Mouse (Mus musculus): ENCODE measurements around the gene Glycam1. TPM values are rescaled to one million over a fixed set of nuclear protein-coding genes. Genes with fewer than 3 reads are reported as not detected.
"Not testable (repeated sequence)": the region's sequence is repeated elsewhere in the genome, so short reads cannot be mapped to it uniquely, and the experiment has no call there.

Glycam1 gene
- not detected for total RNA-seq (2021)

GRCm38 (mm10) chr15:103564981-103565380, at the start of gene Glycam1:
Gene Glycam1, minus strand, starts transcription at chr15:103565081.
- intact Hi-C loops (cut with DNase I): no loop called here
- no peak for DNase-seq (ENCODE audit: low spot score)

GRCm38 (mm10) chr15:103604481-103604880, 39.6 kb upstream of the Glycam1 start:
- intact Hi-C loops (cut with DNase I): no loop called here
- no peak for DNase-seq (ENCODE audit: low spot score)

DNA sequence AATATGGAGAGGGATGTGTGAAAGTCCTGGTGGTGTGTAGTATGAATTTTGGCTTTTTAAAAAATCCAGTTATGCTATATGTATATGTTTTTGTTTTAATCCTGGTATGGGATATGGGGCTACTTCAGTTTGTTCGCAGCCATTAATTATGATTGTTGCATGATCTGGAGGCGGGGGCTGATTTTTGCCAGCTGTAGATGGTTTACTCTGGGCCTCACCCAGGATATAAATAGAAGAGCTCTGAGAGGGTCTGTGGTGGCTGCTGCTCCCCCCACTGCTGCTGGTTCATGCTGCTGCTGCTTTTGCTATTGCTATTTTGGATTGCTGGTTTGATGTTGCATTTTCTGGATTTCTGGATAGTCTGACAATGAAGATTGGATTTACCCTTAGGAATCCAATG, 25.9 kb upstream of the Glycam1 start:
- intact Hi-C loops (cut with DNase I): no loop called here
- no peak for DNase-seq (ENCODE audit: low spot score)

- intact Hi-C loops (cut with DNase I); DNase-seq (ENCODE audit: low spot score): not testable (repeated sequence)
These were observed 22.9 kb upstream of the Glycam1 start for GRCm38 (mm10) chr15:103587752-103588151.

DNA sequence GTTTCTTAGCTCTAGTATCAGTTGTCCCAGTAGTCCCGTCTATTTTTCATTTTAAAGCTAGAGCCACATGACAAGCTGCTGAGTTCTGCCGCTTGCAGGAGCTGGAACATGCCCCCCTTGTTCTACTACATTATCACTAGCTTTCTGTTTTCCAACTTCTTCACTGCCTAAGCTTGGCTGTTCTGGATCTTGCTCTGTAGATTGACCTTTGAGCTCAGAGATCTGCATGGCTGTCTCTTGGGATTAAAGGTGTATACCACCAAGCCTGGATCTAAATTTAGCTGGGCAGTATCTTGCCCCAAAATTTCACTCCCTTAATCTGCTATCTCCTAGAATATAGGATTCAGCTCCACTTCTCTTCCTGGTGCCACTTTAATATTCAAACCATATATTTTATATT, 21.0 kb upstream of the Glycam1 start:
- DNase-seq (ENCODE audit: low spot score): no peak
- intact Hi-C loops (cut with DNase I): no loop called here

DNA sequence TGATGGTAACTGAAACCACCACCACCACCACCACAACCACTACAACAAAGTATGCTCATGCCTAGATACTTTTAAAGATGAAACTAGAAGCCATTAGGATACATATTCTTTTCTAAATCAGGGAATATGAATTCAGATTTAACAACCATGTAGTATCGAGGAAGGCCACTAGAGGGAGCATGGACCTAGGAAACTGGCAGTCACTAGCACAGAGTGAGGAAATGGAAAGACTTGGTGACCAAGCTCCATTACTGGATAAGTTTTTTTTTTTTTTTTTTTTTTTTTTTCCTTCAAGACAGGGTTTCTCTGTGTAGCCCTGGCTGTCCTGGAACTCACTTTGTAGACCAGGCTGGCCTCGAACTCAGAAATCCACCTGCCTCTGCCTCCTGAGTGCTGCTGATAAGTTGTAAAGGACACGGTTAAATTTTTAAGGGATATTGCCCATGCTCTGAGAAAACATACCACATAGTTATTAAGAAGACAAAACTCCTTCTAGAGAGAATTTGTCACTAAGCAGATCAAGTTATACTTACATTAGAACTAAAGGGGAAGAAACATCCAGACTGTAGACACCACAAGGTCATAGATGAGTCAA, 12.7 kb downstream of the Glycam1 start:
- intact Hi-C loops (cut with DNase I): no loop called here
- no peak for DNase-seq (ENCODE audit: low spot score)

GRCm38 (mm10) chr15:103551053-103551452, 13.8 kb downstream of the Glycam1 start:
- intact Hi-C loops (cut with DNase I): no loop called here
- DNase-seq (ENCODE audit: low spot score): no peak

DNA sequence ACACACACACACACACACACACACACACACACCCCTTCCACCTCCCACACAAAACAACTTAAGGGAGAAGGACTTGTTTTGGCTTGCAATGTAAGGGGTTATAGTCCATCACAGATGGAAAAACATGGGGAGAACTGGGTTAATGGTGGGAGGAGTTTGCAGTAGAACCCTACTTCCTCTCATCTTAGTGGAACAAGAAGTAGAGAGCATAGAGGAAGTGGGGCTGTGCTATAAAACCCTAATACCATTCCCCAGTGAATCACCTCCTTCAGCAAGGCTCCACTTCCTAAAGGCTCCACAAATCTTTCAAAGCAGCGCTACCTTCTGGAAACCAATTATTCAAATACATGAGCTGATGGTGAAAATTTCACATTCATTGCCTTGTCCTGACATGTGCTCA, 15.4 kb downstream of the Glycam1 start:
- no peak for DNase-seq (ENCODE audit: low spot score)
- intact Hi-C loops (cut with DNase I): no loop called here

DNA sequence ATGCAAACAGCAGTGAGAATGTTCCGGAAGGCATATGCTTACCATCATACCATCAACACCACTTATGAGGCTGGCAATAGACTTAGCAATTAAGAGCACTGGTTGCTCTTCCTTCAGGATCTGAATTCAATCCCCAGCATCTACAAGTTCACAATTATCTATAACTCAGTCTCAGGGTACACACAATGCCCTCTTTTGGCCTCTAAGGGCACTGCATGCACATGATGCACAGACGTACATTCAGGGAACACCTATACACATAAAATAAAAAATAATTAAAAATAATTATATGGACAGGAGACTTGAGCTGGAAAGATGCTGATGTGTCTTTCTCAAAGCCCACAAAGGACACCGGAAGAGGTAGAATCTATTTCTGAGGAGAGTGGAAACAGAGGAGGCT, 16.9 kb downstream of the Glycam1 start:
- intact Hi-C loops (cut with DNase I): no loop called here
- DNase-seq (ENCODE audit: low spot score): no peak

GRCm38 (mm10) chr15:103542526-103542925, 22.4 kb downstream of the Glycam1 start:
- no peak for DNase-seq (ENCODE audit: low spot score)
- intact Hi-C loops (cut with DNase I): no loop called here

DNA sequence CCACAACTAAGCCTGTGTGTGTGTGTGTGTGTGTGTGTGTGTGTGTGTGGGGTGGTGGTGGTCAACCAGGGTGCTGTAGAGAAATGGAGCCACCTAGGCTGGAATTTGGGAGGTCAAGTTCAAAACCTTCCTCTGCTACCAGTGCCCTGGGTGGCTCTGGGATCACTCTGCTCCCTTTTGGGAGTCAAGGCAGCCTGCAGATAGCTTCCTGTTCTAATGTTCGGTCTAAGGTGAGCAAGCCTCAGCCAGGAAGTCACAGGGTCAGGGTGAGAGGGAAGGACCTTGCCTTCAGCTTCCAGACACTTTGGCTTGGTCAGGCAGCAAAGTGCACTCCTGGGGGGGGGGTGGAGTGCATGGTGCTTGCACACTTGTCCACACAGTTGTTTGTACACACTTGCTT, 24.2 kb downstream of the Glycam1 start:
- intact Hi-C loops (cut with DNase I): no loop called here
- no peak for DNase-seq (ENCODE audit: low spot score)

- intact Hi-C loops (cut with DNase I): no loop called here
- no peak for DNase-seq (ENCODE audit: low spot score)
These were observed 25.6 kb downstream of the Glycam1 start for GRCm38 (mm10) chr15:103539259-103539658.

DNA sequence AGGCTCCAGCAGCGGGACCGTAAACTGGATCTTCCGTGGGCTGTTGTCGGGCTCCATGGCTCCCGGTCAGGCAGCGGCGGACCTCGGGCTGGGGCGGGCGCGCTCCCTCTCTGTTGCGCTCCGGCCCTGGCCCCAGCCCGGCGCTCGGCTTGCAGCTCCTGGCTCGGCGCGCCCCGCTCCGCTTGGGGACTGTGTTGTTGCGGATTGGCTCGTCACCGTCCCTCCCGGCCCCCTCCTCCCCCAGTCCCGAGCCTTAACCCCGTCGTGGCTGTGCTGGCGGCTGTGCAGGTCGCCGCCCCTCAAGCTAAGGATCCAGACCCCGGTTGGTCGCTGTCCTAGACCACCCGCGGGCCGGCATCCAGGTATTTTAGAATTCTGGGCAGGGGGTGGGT, 27.1 kb downstream of the Glycam1 start, which contains the start of gene Ppp1r1a:
Gene Ppp1r1a, minus strand, starts transcription at position 182 of the 392 bp plus-strand sequence.
- DNase-seq (ENCODE audit: low spot score): no peak

DNA sequence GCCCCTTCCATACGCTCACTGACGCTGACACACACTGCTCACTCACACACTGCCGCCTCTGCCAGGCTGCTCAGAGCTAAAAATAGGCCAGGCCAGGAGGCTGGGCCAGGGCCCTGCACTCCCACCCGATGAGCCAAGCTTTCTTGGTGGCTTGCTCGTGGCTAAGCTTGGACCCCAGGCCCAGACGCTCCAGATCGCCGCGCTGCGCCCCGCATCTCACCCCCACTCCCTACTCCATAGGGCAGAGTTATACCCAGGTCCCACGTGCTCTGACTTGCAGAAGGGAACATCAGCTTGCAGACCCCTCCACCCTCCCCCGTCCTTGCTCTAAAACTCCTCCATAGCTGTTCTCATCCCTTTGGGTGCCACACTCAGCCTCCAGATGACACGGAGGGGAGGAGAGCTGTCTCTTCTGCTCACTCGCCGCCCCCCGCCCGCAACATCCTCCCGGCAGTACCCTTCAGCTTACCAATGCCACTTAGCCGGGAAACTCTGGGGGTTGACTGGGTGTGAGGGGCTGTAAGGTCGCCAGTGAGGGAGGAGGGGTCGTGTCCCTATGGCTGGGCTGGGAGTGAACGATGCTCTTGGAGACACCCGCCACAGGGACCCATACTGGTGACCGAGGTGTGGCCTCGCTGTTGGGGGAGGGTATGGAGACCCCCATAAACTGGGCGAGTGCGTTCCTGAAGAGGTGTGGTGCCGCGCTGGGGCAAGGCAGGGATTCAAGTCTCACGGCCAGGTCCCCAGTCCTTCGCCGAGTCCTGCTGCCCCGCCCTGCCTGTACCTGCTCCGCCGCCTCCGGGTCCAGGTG, 27.7 kb downstream of the Glycam1 start:
- DNase-seq (ENCODE audit: low spot score): no peak
- intact Hi-C loops (cut with DNase I): no loop called here

More for the DNA sequence above, 27.1 kb downstream of the Glycam1 start, which contains the start of gene Ppp1r1a:
- intact Hi-C loops (cut with DNase I): no loop called here

DNA sequence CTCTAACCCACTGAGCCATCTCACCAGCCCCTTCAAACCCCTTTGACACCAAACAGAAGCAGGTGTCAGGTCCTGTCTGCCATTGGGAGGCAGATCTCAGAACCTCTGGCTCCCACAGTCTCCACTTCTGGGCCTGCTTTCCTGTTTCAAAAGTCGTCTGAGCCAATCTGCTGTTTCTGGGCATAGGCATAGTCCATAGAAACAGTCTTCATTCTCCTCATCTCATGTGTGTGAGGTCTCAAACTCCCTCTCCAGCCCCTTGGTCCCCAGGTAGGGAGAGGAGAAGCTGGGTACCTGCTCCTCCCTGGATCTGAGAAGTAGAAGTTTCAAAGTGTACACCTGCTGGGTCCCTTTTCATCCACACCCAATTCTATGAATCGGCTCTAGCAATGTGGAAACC, 28.4 kb downstream of the Glycam1 start:
- intact Hi-C loops (cut with DNase I): no loop called here
- no peak for DNase-seq (ENCODE audit: low spot score)

GRCm38 (mm10) chr15:103535786-103536185, 29.1 kb downstream of the Glycam1 start:
- intact Hi-C loops (cut with DNase I): no loop called here
- DNase-seq (ENCODE audit: low spot score): no peak

DNA sequence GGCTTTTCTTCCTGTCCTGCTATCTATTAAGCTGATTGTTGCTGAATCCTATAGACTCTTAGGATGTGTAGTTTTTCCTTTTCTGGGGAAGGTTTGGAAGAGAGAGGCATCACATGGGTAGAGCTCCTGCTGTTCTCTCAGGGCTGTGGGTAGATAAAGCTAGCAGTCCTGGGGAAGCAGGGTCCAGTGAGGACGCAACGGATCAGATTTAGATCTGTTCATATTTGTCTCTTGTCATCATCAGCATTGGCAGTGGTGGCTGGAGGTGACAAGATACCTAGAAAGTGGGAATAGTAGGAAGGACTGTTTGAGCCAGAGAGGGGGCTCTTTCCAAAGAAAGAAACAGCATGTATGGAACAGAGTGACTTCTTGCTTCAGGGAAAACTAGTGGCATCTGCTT, 29.9 kb downstream of the Glycam1 start:
- intact Hi-C loops (cut with DNase I): no loop called here
- DNase-seq (ENCODE audit: low spot score): no peak

DNA sequence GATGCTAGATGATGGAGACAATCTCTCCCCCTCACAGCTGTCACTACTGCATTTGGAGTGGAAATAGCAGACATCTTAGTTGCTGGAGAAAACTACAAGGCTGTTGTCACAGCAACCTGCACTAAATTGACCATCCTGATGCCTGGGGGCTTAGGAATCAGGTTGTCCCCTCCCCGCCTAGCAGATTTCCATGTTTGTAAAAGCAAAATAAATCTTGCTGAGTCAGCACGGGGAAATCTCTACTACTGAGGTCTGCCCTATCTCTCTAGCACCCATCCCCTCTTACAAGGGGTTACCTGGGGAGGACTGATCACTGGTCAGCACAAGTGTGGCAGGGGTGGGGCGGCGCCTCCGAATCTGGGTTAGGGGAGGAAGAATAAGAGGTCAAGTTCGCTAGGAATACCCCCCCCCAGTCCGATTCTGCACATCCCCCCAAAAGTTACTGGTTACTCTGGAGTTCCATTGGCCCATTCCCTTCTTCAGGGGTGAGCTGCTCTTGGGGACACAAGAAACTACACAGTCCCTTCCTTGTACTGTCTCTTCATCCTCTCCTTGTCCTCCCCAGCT, 30.7 kb downstream of the Glycam1 start:
- no peak for DNase-seq (ENCODE audit: low spot score)
- intact Hi-C loops (cut with DNase I): no loop called here

DNA sequence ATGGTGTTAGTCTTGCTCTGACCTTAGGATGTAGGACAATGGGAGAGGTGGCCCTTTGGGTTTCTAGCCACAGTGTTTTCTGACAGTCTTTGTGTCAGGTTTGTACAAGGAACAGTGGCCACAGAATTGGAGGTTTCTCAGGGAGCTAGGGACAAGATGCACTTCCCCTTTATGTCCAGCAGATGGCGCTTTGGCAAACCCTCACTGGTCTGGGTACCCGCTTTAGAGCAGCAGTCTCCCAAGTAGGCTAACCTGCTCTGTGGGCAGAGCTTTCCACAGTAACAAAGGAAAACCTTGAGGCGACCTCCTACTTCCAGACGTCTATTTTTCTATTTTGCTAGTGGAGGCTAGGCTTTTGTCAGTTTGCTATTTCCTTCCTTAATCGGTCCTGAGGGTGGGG, 34.5 kb downstream of the Glycam1 start:
- intact Hi-C loops (cut with DNase I): no loop called here
- DNase-seq (ENCODE audit: low spot score): no peak

DNA sequence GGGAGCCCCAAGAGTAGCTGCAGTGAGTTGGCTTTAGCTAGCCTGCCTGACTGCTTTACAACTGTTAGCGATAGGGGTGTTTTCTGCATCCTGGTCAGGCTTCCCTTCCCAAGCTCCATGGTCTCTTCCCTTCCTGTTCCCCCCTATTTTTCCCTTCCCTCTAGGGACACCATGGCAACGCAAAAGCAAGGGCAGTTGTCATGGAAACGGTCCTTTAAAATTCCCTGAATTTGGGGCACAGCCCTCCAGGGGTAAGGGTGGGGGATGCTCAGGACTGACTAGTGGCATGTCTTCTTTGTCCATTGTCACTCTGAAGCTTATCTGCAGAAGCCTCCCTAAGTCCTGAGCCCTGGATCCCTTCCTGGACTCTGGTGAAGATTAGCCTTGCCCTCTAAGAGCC, 41.7 kb downstream of the Glycam1 start:
- intact Hi-C loops (cut with DNase I): no loop called here
- DNase-seq (ENCODE audit: low spot score): no peak

- intact Hi-C loops (cut with DNase I): no loop called here
- no peak for DNase-seq (ENCODE audit: low spot score)
These were observed 42.3 kb downstream of the Glycam1 start for GRCm38 (mm10) chr15:103522458-103523099.

All from heart, postnatal 25 days (tissue).